Mouse (Mus musculus) gonadal fat pad, adult 2 months (tissue): ENCODE data around the gene Wdr18. TPM values are rescaled to one million over a fixed set of nuclear protein-coding genes. Genes with fewer than 3 reads are reported as not detected.

ENCODE experiments used
- DNase-seq: peaks from one replicate; pipeline ENCODE4 v3.0.0-alpha.2; 2012; ENCODE audit warnings: low read depth
- polyA plus RNA-seq: library from polyadenylated mRNA; depleted of rRNA; stranded (reverse); fragments of >200 nt; gene quantifications from 2 replicates; pipeline ENCODE4 v1.2.3, GENCODE M21; 2012

Gene Wdr18
- polyA plus RNA-seq, 1 experiment, result 42.6 TPM

DNA sequence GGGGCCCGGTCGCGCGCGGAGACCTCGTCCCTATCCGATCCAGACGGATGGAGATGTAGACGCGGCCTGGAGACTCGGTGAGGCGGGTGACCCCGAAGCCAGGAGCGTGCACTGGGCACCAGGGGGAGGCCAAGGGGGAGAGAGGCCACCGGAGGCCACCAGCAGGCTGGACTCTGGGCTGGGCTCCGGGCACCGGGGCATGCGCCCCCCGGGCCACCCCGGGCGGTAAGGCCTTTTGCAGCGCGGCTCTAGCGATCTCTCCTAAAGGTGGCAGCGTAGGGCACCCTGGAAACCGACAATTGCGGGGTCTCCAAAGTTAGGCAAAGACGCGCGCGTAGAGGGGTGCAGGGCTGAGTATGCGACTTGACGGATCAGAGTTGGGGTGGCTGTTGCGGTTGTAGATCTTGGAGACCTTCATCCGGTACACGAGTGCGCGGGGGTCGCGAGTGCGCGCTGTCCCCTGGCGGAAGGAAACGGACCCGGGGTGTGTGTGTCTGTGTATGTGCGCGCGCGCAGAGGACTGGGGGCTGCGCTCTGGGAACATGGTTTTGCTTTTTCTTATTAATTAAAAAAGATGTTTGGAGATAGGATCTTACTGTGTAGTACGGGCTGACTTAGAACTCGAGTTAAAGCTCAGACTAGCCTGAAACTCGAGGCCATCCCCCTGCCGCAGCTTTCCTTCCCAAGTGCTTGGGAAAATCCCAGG, 32.5 kb upstream of the Wdr18 start:
- DNase-seq, result no peak

DNA sequence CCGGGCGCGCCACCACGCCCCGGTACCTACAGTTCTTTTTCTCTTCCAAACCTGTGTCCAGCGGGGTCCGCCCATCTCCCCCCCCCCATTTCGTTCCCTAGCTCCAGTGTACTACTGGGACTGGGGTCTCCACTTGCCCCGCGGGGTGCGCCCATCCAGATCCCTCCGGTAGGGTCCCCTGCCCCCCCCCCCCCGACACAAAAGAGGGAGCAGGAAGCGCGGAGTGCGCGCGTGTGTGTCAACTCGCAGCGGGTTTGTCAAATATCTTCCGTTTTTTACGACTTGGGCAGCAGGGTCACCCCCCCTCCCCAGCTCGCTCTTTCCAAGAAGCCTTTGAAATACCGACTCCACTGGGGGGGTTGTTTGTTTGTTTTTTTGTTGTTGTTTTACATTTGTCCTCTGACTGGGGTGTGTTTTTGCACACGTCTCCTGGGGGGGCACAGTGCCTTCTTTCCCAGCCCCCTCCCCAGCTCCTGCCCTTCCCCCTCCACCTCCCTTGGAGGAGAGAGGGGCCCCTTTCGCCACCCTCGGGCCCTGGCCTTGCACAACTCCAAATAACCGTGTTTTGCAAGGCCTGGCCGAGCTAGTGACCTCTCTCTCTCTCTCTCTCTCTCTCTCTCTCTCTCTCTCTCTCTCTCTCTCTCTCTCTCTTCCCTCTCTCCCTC, 31.8 kb upstream of the Wdr18 start:
- DNase-seq, result no peak

DNA sequence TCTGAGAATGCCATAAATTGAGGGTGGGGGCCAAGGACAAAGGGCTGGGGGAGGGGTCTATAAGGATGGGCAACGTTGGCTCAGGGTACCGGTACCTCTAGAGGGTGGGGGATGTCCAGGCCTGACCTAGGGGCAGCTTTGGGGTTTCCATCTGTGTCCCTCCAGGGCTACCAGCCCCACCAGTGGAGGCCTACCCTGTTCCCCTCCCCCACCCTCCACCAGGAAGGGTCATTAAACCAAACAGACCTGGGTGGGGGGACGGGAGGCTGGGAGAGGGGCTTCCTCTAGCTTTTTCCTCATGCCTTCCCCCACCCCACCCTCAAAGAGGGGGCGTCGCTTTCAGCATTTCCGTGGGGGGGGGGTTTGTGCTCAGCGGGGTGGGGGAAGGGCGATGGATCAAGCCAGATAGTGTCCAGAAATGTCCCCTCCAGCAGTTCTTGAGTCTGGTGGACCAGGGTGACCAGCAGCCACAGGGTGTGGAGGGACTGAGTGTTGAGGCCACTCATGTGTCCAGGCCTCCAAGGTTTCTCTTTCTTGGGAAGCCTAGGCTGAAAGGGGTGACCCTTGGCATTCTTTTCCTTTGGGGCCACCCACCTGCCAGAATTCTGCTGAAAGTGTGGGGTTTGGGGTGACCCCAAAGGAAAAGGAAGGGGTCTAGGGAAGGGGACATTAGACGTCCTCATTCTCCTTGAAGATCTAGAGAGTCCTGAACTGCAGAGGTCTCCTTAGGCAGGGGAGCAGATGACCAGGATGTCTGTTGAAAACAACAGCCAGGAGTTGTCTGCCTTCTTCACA, 30.8 kb upstream of the Wdr18 start:
- DNase-seq, result no peak

DNA sequence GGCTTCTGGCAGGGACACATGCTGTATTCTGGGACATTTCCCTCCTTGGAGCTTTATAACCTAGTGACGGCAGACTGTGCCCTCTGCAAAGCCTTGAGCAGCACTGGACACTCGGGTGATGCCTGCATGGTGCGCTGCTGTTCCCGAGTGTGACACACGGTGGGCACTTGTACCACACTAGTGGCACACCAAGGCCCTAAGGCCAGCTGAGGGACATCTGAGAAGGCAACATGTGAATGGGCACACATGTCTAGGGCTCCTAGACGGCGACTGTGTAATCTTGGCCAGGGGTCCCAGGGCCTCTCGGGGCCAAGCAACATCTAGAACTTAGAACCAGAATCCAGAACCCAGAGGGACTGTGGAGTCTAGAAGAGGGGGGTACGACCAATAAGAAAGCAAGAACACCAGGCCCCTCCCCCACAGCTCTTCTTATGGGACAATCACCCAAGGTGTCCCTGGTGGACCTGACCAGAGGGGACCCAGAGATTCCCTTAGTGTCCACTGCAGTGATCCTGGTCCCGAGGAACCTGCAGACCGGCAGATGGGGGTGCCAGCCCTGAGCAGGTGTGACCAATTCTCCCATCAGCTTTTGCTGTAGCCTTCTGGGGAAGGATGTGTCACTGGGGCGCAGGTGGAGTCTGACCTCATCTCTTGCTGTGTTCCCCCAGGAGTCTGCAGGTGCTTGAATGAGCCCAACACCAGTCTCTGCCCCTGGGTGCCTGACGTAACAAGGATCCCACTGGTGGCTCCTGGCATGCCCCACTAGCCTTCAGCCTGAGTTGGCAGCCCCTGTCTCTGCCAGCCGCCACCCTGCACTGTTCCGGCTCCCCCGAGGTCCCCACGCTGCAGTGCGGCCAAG, 29.8 kb upstream of the Wdr18 start:
- no peak for DNase-seq

DNA sequence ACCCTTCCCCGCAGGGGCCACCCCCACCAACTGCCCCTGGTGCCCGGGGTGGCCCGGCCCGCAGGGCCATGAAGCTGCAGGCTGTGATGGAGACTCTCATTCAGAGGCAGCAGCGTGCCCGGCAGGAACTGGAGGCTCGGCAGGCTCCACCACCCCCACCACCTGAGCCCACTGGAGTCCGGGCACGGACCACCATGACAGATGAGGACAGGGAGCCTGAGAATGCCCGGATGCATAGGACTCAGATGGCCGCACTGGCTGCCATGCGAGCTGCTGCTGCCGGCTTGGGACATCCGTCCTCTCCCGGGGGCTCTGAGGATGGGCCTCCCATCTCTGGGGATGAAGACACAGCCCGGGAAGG, 29.1 kb upstream of the Wdr18 start:
- no peak for DNase-seq

DNA sequence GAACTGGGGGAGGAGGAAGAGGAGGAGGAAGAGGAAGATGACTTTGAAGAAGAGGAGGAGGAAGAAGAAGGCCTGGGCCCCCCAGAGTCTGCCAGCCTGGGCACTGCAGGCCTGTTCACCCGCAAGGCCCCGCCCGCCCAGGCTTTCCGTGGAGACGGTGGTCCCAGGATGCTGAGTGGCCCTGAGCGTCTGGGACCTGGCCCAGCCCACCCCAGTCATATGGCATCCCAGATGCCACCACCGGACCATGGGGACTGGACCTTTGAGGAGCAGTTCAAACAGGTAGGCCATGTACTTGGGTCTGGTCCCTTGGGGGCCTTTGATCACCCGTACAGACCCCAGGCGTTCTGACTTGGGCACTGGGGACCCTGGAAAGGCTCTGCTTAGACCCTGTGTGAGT, 28.2 kb upstream of the Wdr18 start:
- DNase-seq, result no peak

DNA sequence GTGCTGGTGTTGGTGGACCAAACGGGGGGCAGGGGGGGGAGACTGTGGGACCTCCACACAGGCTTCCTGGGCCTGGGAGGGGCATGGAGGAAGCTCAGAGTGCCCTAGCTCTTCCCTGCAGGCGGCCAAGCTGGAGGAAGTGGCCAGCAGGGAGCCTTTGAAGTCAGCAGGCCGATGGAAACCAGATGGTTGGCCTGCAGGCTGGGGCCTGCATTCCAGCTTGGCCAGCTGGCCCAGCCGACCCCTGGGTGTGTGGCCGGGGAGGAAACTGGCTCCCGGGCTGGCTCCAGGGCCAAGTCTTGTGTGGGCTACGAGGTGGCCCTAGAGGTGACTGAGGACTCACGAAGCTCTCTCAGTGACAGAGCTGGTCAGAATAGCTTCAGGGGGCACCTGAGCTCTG, 27.2 kb upstream of the Wdr18 start:
- no peak for DNase-seq

DNA sequence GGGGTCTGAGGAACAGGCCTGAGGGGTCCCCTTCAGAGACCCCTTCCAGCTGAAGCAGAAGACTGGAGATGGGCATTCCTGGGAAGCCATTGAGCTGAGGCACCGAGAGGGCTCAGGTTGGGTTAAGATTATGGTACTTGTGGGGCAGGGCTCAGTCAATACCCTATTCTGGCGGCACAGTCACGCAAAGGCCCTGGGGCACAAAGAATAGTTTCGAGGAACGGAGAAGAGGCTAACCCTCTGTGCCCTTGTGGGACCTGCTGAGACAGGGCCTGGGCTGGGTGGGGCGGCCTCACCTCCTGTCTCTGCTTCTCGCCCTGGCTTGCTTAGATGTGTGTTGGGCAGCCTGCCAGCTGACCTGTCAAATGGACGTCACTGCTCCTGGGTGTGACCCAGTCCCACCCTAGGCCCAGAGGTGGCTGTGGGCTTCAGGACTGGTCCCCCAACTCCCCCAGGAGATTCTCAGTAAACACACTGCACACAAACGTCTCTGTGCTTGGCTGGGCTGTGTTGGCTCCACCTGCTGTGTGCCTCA, 26.7 kb upstream of the Wdr18 start:
- no peak for DNase-seq

DNA sequence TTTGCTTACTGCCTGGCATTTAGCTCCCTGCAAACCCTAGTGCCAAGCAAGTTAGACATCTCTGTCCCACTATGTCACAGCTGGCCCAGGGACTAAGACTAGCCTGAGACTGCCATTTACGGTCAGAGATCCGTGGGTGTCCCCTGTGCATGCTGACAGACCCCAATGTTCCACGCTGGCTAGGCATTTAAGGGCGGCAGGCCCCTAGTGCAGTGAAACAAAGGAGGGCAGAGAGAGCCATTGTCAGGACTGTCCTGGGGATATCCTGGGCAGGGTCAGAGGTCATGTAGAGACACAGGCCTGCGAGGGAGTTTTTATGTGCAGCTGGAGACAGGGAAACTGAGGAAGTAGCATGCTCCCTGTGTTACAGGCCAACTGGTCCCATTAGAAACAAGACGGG, 26.1 kb upstream of the Wdr18 start:
- no peak for DNase-seq

DNA sequence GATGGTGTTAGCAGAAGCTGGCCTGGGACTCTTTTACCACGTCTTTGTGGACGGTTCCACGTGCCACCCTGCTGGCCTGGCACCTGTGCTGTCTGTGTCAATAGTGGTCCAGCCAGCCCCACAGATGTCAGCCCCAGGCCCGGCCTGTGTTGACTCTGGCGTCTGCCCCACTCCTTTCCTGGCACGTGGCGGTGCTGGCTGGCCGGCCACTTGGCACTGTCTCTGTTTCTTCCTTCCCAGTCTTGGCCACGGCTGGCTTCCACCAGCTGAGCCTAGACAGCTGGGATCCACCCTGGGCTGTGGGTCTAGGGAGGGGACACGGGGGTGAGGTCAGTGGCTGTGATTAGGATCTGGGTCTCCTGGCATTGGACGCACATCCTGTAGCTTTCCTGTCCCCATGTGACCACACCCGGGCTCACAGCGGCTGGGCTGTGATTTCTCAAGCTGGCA, 25.7 kb upstream of the Wdr18 start:
- no peak for DNase-seq

DNA sequence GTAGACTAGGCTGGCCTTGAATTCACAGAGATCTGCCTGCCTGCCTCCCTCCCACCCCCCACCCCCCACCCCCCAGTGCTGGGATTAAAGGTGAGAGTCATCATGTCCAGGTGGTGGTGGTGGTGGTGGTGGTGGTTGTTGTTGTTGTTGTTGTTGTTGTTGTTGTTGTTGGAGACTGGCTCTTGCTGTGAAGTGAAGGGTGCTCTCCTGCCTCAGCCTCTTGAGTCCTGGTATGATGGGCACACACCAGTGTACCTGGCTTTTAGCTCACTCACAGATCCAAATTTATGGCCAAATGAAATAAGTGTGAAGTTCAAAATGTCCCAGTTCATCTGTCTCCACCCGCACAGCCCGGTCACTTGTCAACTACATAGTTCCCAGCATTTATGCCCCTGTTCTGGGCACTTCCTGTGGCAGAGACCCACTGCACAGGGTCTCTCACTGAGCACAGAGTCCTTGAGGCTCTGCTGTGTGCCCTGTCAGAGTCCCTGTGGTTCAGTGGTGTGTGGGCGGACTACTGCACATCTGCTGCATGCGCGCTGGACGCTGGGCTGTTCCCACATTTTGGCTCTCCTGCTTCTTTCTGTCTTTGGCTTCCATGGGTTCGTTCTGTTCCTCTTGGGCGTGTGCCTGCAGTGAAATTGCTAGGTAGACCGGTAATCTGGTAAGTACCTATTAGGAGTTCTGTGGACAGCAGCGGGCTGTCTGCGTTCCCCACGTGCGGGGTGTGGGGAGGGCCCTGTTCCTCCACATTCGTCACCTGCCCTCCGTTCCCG, 25.0 kb upstream of the Wdr18 start:
- no peak for DNase-seq

DNA sequence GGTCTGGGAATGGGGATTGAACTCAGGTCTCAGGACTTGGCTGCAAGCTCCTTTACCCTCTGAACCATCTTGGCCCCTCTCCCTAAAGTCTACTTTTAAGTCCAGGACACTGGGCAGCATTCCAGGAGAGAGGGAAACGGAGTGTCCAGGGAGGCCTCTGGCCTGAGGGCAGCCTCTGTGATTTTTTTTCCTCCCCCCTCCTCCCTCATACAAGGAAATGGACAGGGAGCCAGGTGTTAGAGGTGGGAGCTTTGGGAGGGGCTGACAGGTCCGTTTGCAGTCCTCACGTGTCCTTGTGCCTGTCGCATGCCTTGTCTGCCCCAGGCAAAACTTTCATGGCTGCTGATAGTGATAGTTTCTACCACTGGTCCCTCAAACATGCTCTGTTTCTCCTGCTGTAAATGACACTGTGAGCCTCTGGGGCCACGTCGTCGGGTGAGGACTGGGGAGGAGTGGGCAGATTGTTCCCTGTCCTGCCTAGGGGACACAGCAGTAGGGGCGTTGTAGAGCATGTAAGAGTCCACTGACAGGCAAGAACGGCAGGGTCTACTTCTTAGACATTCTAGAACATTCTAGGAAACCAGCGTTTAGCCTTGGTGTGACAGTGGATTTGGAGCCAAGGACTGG, 23.6 kb upstream of the Wdr18 start:
- DNase-seq, result no peak

DNA sequence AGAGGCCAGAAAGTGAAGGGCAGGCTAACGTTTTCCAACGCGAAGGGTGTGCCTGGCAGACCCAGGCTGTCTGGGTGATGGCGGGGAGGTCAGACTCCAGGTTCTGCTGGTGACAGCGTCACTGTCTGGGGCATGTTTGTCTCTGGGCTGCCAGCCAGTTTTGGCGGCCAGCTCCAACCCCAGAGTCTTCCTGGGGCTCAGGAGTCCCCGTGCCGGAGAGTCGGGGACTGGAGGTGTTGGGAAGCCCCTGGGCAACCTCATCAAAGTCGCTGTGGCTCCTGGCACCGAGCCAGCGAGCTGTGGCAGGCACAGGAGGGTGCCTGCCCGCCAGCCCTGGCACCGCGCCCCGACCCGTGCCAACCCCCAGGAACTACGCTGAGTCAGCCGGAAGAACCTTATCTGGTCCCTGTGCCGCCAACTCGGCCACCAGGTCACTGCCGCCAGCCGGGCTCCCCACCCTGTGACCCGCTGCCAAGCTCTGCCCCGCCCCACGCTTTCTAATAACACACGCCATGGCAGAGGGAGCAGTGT, 23.0 kb upstream of the Wdr18 start:
- DNase-seq, result no peak

DNA sequence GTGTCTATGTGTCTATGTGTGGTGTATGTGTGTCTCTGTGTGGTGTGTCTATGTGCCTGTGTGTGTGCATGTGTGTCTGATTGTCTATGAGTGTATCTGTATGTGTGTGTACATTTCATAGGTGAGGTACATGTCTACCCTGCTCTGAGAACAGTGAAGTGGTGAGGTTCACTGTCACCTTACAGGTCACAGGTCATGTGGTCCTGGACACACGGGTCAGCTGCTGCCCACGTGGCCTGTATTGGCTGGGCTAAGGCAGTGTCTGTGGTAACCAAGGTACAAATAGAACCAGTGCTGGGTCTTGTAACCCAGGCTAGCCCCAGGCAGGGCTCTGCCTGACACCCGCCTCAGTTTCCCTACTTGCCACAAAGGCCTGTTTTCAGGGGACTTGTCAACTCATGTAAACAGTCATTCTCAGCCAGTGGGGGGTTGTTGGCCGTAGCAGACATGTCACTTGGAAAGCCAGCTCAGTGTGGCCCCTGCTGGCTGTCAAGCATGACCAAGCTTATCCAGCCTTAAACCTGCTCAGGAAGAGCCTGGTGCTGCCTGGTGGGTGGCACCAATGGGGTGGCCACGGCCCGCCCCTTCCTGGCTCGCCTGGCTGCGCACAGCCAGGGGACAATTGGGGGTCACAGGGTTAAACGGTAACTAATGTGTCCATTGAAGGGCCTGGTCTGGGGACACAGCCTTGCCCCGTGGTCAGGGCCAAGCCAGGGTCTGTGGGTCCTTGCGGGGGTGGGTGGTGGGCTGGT, 22.0 kb upstream of the Wdr18 start:
- DNase-seq, result no peak

DNA sequence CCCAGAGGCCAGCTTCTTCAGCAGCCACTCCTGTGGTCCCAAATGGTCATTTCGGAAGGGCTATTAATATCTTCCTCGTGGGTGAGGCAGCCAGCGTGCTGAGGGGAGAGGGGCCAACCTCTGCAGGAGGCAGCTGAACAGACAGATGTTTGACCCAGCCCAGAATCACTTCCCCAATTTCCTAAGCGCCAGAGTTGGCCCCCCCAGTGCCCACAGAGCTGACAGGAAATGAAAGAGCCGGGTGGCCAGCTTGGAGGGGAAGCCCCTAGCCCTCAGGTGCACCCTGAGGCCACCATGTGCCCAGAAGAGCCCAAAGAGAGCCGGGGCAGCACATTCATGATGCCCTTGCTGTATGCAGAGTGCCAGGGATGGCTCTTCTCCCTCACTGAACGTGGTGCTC, 19.2 kb upstream of the Wdr18 start:
- no peak for DNase-seq

DNA sequence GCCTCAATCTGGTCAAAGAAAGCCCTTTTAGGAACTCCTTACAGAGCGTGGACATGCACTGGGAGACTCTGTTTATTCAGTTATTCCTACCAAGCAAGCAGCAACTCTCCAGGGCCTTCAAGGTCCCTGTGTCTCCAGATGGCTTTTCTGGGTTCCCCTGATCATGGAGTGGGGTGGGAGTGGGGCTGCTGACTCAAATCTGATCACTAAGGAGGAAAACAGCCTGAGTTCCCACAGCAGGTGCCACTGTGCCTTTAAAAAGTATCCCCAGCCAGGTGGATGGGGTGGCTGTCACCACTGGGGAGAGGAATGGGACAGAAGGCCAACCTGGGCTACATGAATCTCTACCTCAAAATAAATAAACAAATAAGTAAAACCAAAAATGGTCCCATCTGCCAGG, 17.0 kb upstream of the Wdr18 start:
- no peak for DNase-seq

DNA sequence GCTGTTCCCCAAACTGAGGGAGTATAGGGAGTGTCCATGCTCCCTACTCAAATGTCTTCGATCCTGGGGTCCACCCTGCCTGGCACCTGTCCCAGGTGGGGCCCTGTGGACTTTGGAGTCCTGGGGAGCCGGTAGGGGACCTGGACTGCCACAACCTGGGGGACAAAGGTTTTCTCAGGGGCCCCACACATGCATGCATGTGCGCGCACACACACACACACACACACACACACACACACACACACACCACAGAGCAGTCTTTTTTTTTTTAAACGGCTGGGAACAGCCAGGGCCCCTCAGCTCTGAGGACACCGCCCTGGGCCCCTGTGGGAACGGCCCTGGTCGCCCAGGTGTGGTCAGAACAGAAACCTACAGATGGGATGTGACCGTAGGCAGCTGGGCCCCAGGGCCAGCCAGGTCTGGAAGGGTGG, 16.5 kb upstream of the Wdr18 start:
- no peak for DNase-seq

DNA sequence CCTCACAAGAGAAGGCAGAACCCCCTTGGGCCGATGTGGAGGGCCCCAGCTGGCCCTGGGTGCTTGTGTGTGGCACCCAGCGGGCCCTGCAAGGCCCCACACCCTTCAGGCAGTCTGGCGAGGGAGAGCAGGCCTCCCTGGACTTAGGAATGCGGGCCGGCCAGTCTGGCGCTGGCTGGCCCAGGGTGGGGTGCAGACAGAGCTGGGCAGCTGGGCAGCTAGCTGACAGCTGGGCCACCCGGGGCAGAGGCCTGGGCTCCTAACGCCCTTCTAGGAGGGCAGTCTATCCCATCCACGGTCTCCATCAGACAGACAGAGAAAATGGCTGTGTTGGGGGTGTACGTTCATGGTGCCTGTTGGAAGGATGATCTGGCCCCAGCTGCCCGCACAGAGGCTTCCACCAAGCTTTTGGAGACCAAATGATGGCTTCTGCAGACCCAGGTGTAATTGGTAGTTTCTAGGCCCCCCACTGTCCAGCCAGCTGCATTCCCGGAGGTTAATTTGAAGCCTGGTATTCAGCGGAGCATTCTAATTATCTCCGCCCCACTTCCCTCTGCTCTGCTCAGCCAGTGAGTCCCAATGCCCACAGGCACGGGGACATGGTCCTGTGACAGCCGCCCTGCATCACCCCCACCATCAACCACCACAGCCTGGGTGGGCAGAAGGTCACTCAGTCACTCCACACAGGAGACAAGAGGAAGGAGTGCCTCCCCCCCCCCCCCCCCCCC, 14.3 kb upstream of the Wdr18 start:
- no peak for DNase-seq
